Mouse (Mus musculus) liver, embryonic 15.5 days (tissue): ENCODE data around the gene Prkaca. TPM values are rescaled to one million over a fixed set of nuclear protein-coding genes. Genes with fewer than 3 reads are reported as not detected.

ENCODE experiments used
- ATAC-seq: fragments of 200-750 bp; cut with Nextera tagmentation; 2 replicates; pipeline ENCODE4 v1.8.0; 2017; ENCODE audit warnings: moderate number of reproducible peaks, mild to moderate bottlenecking, moderate library complexity; ENCODE audit not compliant: insufficient read depth
- H3K27ac ChIP-seq: fragments of 300-500 bp; sonication (generic); replicated peaks from 2 replicates; pipeline ENCODE4 v1.5.1; 2015; ENCODE audit warnings: mild to moderate bottlenecking, inconsistent platforms
- H3K27me3 ChIP-seq: fragments of 300-500 bp; sonication (generic); 2 replicates; pipeline ENCODE4 v1.6.1; 2015; ENCODE audit warnings: mild to moderate bottlenecking, inconsistent platforms
- H3K36me3 ChIP-seq: fragments of 300-500 bp; sonication (generic); replicated peaks from 2 replicates; pipeline ENCODE4 v1.6.1; 2015; ENCODE audit warnings: moderate library complexity, mild to moderate bottlenecking, inconsistent platforms
- H3K4me1 ChIP-seq: fragments of 300-500 bp; sonication (generic); replicated peaks from 2 replicates; pipeline ENCODE4 v1.6.1; 2015; ENCODE audit warnings: inconsistent platforms
- H3K4me2 ChIP-seq: fragments of 300-500 bp; sonication (generic); 2 replicates; pipeline ENCODE4 v1.6.1; 2015; ENCODE audit warnings: moderate library complexity, mild to moderate bottlenecking, inconsistent platforms
- H3K4me3 ChIP-seq: fragments of 300-500 bp; sonication (generic); replicated peaks from 2 replicates; pipeline ENCODE4 v1.5.1; 2015; ENCODE audit warnings: mild to moderate bottlenecking, inconsistent platforms
- H3K9ac ChIP-seq: fragments of 300-500 bp; sonication (generic); 2 replicates; pipeline ENCODE4 v1.6.1; 2015; ENCODE audit warnings: moderate library complexity, mild to moderate bottlenecking, inconsistent platforms
- H3K9me3 ChIP-seq: fragments of 300-500 bp; sonication (generic); replicated peaks from 2 replicates; pipeline ENCODE4 v1.6.1; 2016; ENCODE audit warnings: inconsistent platforms
- WGBS: fragments of 180-500 bp; shearing (Covaris S2); methylation state at CpG from one replicate; pipeline ENCODE4 v1.1.7; 2015; ENCODE audit warnings: mixed read lengths; ENCODE audit not compliant: insufficient replicate concordance; 5-methylcytosine and 5-hydroxymethylcytosine counted together
- polyA plus RNA-seq: library from polyadenylated mRNA; unstranded; fragments of >200 nt; fragmentation: Nextera tagmentation; extraction: Ambion mirVana; gene quantifications from 2 replicates; pipeline ENCODE4 v1.2.1, GENCODE M21; 2015

Gene Prkaca
- polyA plus RNA-seq, result 51.2 and 51.5 TPM in 2 replicates

GRCm38 (mm10) chr8:83972150-83973120 is at the start of gene Prkaca:
Gene Prkaca, plus strand, starts transcription at chr8:83972993.
- H3K4me1 ChIP-seq, result peaks cover 49% of the 10 kb centered on the region
- peak; percentile 99 for ATAC-seq

GRCm38 (mm10) chr8:83924585-83924984 is 48.2 kb upstream of the Prkaca start:
- no peaks in the 10 kb centered on the region for H3K36me3 ChIP-seq
- 70% methylated on average over 5 of the region's 5 CpGs for WGBS
- no peak overlapping the region for H3K27ac ChIP-seq
- H3K4me2 ChIP-seq, result no peak overlapping the region
- H3K4me1 ChIP-seq, result no peaks in the 10 kb centered on the region
- H3K4me3 ChIP-seq, result no peak overlapping the region
- no peaks in the 10 kb centered on the region for H3K27me3 ChIP-seq
- H3K9me3 ChIP-seq, result no peaks in the 10 kb centered on the region
- no peak overlapping the region for H3K9ac ChIP-seq
- ATAC-seq, result no peak

More at GRCm38 (mm10) chr8:83972150-83973120, at the start of gene Prkaca:
- WGBS, result under 1% methylated on average over 76 of the region's 94 CpGs
- Histone ChIP-seq H3K9me3 (no peaks in the 10 kb centered on the region), H3K27me3 (no peaks in the 10 kb centered on the region), H3K36me3 (peaks cover 45% of the 10 kb centered on the region), H3K9ac (peak within 1 kb of the TSS; percentile 91), H3K4me2 (peak within 1 kb of the TSS; percentile 99), H3K4me3 (peak within 1 kb of the TSS; percentile 94), H3K27ac (peak within 1 kb of the TSS; percentile 79)

- Histone ChIP-seq H3K27ac (no peak overlapping the region), H3K9ac (no peak overlapping the region), H3K36me3 (no peaks in the 10 kb centered on the region), H3K9me3 (no peaks in the 10 kb centered on the region), H3K4me2 (no peak overlapping the region), H3K4me3 (no peak overlapping the region), H3K4me1 (no peaks in the 10 kb centered on the region), H3K27me3 (no peaks in the 10 kb centered on the region)
- no peak for ATAC-seq
- WGBS, result 71% methylated on average over 7 of the region's 7 CpGs
These were observed 46.5 kb upstream of the Prkaca start for GRCm38 (mm10) chr8:83926266-83926665.

GRCm38 (mm10) chr8:83934222-83934621 is 38.6 kb upstream of the Prkaca start:
- Histone ChIP-seq H3K4me1 (no peaks in the 10 kb centered on the region), H3K4me2 (no peak overlapping the region), H3K9me3 (no peaks in the 10 kb centered on the region), H3K9ac (no peak overlapping the region), H3K27me3 (no peaks in the 10 kb centered on the region), H3K36me3 (peaks cover 3% of the 10 kb centered on the region; the same call in 1 of the 2 replicates), H3K27ac (no peak overlapping the region), H3K4me3 (no peak overlapping the region)
- WGBS, result 55% methylated on average over 5 of the region's 5 CpGs
- ATAC-seq, result no peak

DNA sequence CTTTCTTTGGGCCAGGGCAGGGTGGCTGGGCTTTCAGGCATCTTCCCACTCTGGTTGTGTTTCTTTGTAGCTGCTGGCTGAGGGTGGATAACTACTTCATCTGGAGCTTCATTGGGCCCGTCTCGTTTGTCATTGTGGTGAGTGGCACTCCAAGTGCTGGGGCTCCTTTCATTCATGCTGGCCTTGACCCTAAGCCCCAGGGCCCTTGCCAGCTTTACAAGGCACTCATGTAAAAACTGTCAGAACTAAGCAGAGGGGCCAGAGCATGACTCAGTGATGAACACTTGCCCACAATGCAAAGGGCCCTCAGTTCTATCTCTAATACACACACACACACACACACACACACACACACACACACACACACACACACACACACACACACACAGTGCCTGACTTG is 37.8 kb upstream of the Prkaca start:
- no peak overlapping the region for H3K4me2 ChIP-seq
- peaks cover 3% of the 10 kb centered on the region; the same call in 1 of the 2 replicates for H3K36me3 ChIP-seq
- no peaks in the 10 kb centered on the region for H3K4me1 ChIP-seq
- no peak overlapping the region for H3K9ac ChIP-seq
- no peaks in the 10 kb centered on the region for H3K27me3 ChIP-seq
- ATAC-seq, result no peak
- H3K9me3 ChIP-seq, result no peaks in the 10 kb centered on the region
- WGBS, result 47% methylated on average over 2 of the region's 2 CpGs
- no peak overlapping the region for H3K27ac ChIP-seq
- no peak overlapping the region for H3K4me3 ChIP-seq

GRCm38 (mm10) chr8:83935435-83935834 is 37.4 kb upstream of the Prkaca start:
- H3K9me3 ChIP-seq, result no peaks in the 10 kb centered on the region
- no peak overlapping the region for H3K9ac ChIP-seq
- no peak for ATAC-seq
- H3K27ac ChIP-seq, result no peak overlapping the region
- no peak overlapping the region for H3K4me2 ChIP-seq
- H3K36me3 ChIP-seq, result peaks cover 3% of the 10 kb centered on the region; the same call in 1 of the 2 replicates
- no peaks in the 10 kb centered on the region for H3K4me1 ChIP-seq
- no peaks in the 10 kb centered on the region for H3K27me3 ChIP-seq
- whole genome bisulfite sequencing, result 71% methylated on average over 8 of the region's 8 CpGs
- H3K4me3 ChIP-seq, result no peak overlapping the region

DNA sequence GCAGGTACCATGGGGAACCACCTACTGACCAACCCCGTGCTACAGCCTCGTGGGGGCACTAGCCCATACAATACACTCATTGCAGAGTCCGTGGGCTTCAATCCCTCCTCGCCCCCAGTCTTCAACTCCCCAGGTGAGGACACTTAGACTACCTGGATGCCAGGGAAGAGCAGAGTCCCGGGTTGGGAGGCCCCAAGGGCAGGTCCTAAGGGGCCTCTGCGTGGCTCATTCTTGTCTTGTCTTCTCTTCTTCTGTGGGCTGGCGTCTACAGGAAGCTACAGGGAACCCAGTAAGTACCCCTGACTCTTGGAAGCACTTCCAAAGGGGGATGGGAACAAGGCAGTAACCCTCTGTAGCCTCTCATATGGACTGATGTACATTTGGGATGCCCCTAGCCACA is 35.1 kb upstream of the Prkaca start:
- no peaks in the 10 kb centered on the region for H3K9me3 ChIP-seq
- no peak overlapping the region for H3K27ac ChIP-seq
- H3K4me1 ChIP-seq, result no peaks in the 10 kb centered on the region
- no peak overlapping the region for H3K9ac ChIP-seq
- no peak overlapping the region for H3K4me3 ChIP-seq
- H3K4me2 ChIP-seq, result no peak overlapping the region
- no peak for ATAC-seq
- WGBS, result 68% methylated on average over 7 of the region's 7 CpGs
- H3K27me3 ChIP-seq, result no peaks in the 10 kb centered on the region
- H3K36me3 ChIP-seq, result peaks cover 3% of the 10 kb centered on the region; the same call in 1 of the 2 replicates

DNA sequence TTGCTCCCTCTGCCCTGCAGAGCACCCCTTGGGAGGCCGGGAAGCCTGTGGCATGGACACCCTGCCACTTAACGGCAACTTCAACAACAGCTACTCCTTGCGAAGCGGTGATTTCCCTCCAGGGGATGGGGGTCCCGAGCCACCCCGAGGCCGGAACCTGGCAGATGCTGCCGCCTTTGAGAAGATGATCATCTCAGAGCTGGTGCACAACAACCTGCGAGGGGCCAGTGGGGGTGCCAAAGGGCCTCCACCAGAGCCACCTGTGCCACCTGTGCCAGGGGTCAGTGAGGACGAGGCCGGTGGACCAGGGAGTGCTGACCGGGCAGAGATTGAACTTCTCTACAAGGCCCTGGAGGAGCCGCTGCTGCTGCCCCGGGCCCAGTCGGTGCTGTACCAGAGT is 34.5 kb upstream of the Prkaca start:
- peaks cover 3% of the 10 kb centered on the region; the same call in 1 of the 2 replicates for H3K36me3 ChIP-seq
- no peaks in the 10 kb centered on the region for H3K27me3 ChIP-seq
- no peak overlapping the region for H3K9ac ChIP-seq
- whole genome bisulfite sequencing, result 79% methylated on average over 15 of the region's 15 CpGs
- H3K27ac ChIP-seq, result no peak overlapping the region
- H3K4me2 ChIP-seq, result no peak overlapping the region
- H3K9me3 ChIP-seq, result no peaks in the 10 kb centered on the region
- H3K4me1 ChIP-seq, result no peaks in the 10 kb centered on the region
- no peak overlapping the region for H3K4me3 ChIP-seq
- no peak for ATAC-seq

DNA sequence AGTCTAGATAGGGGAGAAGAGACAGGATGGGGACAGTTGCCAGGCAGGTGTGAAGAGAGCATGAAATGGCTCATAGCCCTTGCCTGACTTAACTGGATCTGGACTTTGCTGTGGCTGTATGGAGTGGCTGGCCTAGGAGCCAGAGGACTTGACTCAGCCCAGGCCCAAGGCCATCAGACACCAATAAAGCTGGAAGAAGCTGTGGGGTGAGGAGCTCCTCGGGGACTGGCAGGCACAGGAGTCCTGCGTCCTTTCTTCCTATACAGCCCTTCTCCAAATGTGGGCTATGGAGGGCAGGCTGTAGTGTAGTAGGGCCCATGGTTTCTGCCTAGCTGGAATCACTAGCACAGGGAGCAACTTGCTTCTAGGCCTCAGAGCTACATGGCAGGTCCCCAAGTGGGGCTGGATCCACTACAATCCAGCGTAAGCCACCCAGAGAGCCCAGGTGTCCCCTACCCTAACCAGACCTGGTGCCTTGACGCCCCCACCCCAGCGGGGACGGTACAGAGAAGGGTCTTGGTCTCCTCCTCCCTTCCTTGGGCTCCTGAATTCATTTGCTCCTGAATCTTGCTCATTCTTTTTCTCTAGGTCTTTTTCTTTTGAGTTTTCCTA is 31.6 kb upstream of the Prkaca start:
- 0 out of 2 replicates have a peak, but pooled peaks cover 3% of the 10 kb centered on the region for H3K36me3 ChIP-seq
- WGBS, result 55% methylated on average over 6 of the region's 6 CpGs
- H3K9me3 ChIP-seq, result no peaks in the 10 kb centered on the region
- H3K27ac ChIP-seq, result no peak overlapping the region
- no peak for ATAC-seq
- no peaks in the 10 kb centered on the region for H3K4me1 ChIP-seq
- no peak overlapping the region for H3K4me3 ChIP-seq
- no peaks in the 10 kb centered on the region for H3K27me3 ChIP-seq
- H3K4me2 ChIP-seq, result no peak overlapping the region
- no peak overlapping the region for H3K9ac ChIP-seq

DNA sequence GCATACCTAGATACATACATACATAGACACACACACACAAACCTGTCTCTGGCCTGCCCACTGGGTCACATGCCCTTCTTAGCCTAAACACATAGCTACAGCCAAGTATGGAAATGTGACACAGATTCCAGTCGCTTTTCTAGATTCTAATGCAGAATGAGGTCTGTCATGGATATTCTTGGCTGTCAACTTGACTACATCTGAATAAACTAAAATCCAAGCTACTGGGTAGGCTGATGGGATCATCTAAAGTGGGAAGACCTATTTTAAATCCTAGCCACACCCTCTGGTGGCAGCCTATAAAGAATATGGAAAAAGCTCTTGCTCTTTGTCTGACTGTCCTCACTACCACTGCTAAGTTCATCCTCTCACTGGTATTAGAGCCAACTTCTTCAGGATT is 30.3 kb upstream of the Prkaca start:
- H3K27me3 ChIP-seq, result 0 out of 2 replicates have a peak, but pooled peaks cover 1% of the 10 kb centered on the region
- 0 out of 2 replicates have a peak, but pooled peaks cover 3% of the 10 kb centered on the region for H3K36me3 ChIP-seq
- no peak for ATAC-seq
- WGBS, result 59% methylated on average over 1 of the region's 1 CpGs
- no peaks in the 10 kb centered on the region for H3K9me3 ChIP-seq
- H3K9ac ChIP-seq, result no peak overlapping the region
- no peak overlapping the region for H3K4me2 ChIP-seq
- H3K27ac ChIP-seq, result no peak overlapping the region
- no peak overlapping the region for H3K4me3 ChIP-seq
- no peaks in the 10 kb centered on the region for H3K4me1 ChIP-seq

DNA sequence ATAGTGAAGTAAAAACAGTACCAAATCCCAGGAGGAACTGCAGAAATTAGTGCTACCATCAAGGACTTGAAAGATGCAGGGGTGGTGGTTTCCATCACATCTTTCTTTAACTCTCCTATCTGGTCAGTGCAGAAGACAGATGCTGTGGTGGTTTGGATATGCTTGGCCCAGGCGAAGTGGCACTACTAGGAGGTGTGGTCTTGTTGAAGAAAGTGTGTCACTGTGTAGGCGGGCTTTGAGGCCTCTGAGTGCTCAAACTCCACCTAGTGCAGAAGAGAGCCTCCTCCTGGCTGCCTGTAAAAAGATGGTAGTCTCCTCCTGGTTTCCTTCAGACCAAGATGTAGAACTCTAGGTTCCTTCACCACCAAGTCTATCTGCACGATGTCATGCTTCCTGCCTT is 27.3 kb upstream of the Prkaca start:
- no peak overlapping the region for H3K4me2 ChIP-seq
- H3K9ac ChIP-seq, result no peak overlapping the region
- 0 out of 2 replicates have a peak, but pooled peaks cover 6% of the 10 kb centered on the region for H3K27me3 ChIP-seq
- H3K9me3 ChIP-seq, result no peaks in the 10 kb centered on the region
- WGBS, result 21% methylated on average over 3 of the region's 3 CpGs
- H3K4me1 ChIP-seq, result no peaks in the 10 kb centered on the region
- no peak overlapping the region for H3K27ac ChIP-seq
- no peaks in the 10 kb centered on the region for H3K36me3 ChIP-seq
- H3K4me3 ChIP-seq, result no peak overlapping the region
- no peak for ATAC-seq
